Comparison of ENCODE assay signal across 28 mouse cellular contexts in genomic region chr17:5856426-5856825, GRCm38 (mm10).
"Had no signal": no experiment of that assay in that cellular context is flagged by ENCODE, and none has a peak within 500 bp of the region (broad histone marks: within the 10 kb centered on the region; RNA-seq: fewer than 3 reads in every experiment).

No protein-coding gene starts in this region.

- H3K9ac ChIP-seq: embryonic facial prominence, embryonic 12.5 days; embryonic facial prominence, embryonic 13.5 days; embryonic facial prominence, embryonic 15.5 days; forebrain, embryonic 12.5 days; forebrain, embryonic 13.5 days; forebrain, embryonic 15.5 days; forebrain, postnatal 0 days had no signal

- H3K27me3 ChIP-seq: embryonic facial prominence, embryonic 12.5 days; embryonic facial prominence, embryonic 13.5 days; embryonic facial prominence, embryonic 15.5 days; forebrain, embryonic 12.5 days; forebrain, embryonic 13.5 days; forebrain, embryonic 15.5 days had no signal

- H3K36me3 ChIP-seq: forebrain, embryonic 12.5 days; forebrain, embryonic 15.5 days had no signal

- ATAC-seq: forebrain, embryonic 13.5 days; forebrain, embryonic 14.5 days; forebrain, embryonic 15.5 days; forebrain, embryonic 16.5 days; forebrain, postnatal 0 days had no signal

- H3K4me1 ChIP-seq: embryonic facial prominence, embryonic 13.5 days; embryonic facial prominence, embryonic 15.5 days; forebrain, embryonic 12.5 days; forebrain, embryonic 15.5 days had no signal

- H3K4me2 ChIP-seq: embryonic facial prominence, embryonic 12.5 days; embryonic facial prominence, embryonic 13.5 days; embryonic facial prominence, embryonic 15.5 days; forebrain, embryonic 12.5 days; forebrain, embryonic 13.5 days; forebrain, embryonic 15.5 days had no signal

- H3K9me3 ChIP-seq: embryonic facial prominence, embryonic 12.5 days; embryonic facial prominence, embryonic 15.5 days; forebrain, embryonic 10.5 days; forebrain, embryonic 12.5 days; forebrain, embryonic 13.5 days; forebrain, embryonic 15.5 days had no signal

- H3K4me3 ChIP-seq: embryonic facial prominence, embryonic 10.5 days; embryonic facial prominence, embryonic 12.5 days; embryonic facial prominence, embryonic 13.5 days; embryonic facial prominence, embryonic 15.5 days; erythroblast, embryonic 14.5 days; forebrain, embryonic 10.5 days; forebrain, embryonic 12.5 days; forebrain, embryonic 13.5 days; forebrain, embryonic 15.5 days; gastrocnemius, adult 2 months had no signal

- H3K27ac ChIP-seq: embryonic facial prominence, embryonic 10.5 days; embryonic facial prominence, embryonic 12.5 days; embryonic facial prominence, embryonic 13.5 days; embryonic facial prominence, embryonic 15.5 days; forebrain, embryonic 10.5 days; forebrain, embryonic 12.5 days; forebrain, embryonic 13.5 days; forebrain, embryonic 15.5 days; gastrocnemius, adult 2 months had no signal

- DNase-seq: cerebellum, adult 18-20 months; cerebellum, adult 2 months; cerebellum, adult 8-10 months; cerebellum, adult 9-10 months; cerebellum, adult 9-11 months; cerebellum, postnatal 10 days; cerebellum, postnatal 14 days; cerebellum, postnatal 25 days; cerebellum, postnatal 36 days; embryo, embryonic 11 days; forebrain, postnatal 0 days; gastrocnemius, adult 2 months; gastrocnemius, postnatal 10 days; gastrocnemius, postnatal 14 days; gastrocnemius, postnatal 25 days; gastrocnemius, postnatal 36 days; heart, adult 18-20 months had no signal
